Mouse (Mus musculus) cerebellum, postnatal 14 days (tissue): ENCODE measurements around the gene Pef1.

Experiments
- DNase-seq, 2 experiments: peaks; one replicate each; pipeline ENCODE4 v3.0.0; 2021; ENCODE audit warnings: mixed read lengths in 2 of 2

The Pef1 gene

GRCm38 (mm10) chr4:130140992-130141402, 38.6 kb downstream of the Pef1 start:
- DNase-seq, result peak; percentile 43 to 69

DNA sequence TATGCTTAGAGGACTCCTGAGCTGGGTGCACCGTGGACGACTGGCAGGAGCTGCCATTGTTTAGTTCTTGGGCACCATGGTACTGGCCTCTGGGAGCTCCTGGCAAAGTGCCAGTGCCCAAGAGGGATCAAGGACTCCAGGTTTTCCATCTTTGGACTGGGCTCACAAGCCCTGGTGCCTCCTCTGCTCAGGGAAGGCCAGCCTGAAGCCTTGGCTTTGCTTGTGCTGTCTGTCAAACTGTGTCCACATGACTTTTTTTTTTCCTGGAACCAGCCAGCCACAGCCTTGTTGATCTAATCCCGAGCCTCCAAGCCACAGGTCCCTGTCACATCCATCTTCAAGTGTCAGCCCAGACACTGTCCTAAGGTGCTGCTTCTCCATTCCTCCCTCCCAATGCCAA, 39.4 kb downstream of the Pef1 start:
- peak; percentile 18 to 42 for DNase-seq

- no peak for DNase-seq
Measured at GRCm38 (mm10) chr4:130148405-130148804, 46.0 kb downstream of the Pef1 start.

- no peak for DNase-seq
Measured at GRCm38 (mm10) chr4:130154250-130154649, 51.9 kb downstream of the Pef1 start.

GRCm38 (mm10) chr4:130156812-130157371, 54.5 kb downstream of the Pef1 start:
- DNase-seq, result no peak

- DNase-seq, result no peak
Measured at GRCm38 (mm10) chr4:130161349-130161748, 59.0 kb downstream of the Pef1 start.

GRCm38 (mm10) chr4:130163391-130163861, 61.1 kb downstream of the Pef1 start:
- no peak for DNase-seq

- no peak for DNase-seq
Measured at GRCm38 (mm10) chr4:130164121-130164520, 61.8 kb downstream of the Pef1 start.

DNA sequence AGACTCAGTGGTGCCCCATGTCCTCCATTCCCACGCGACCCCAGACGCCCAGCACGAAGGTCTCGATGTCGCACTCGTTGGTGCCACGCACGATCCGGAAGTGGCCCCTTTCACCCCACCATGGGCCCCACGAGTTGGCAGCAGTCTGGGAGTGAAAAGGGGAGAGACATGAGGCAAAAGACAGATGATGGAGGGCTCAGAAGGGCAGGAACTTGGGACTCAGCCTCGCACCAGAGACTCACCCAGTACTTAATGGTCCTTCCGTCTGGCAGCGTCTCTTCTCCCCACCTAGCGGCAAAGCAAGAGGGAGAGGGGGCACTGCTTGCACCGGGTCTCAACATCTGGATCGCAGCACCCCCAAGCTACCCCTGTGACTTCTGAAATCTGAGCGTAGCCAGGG, 63.7 kb downstream of the Pef1 start:
- no peak for DNase-seq

- DNase-seq, result no peak
Measured at GRCm38 (mm10) chr4:130166592-130166991, 64.2 kb downstream of the Pef1 start.

DNA sequence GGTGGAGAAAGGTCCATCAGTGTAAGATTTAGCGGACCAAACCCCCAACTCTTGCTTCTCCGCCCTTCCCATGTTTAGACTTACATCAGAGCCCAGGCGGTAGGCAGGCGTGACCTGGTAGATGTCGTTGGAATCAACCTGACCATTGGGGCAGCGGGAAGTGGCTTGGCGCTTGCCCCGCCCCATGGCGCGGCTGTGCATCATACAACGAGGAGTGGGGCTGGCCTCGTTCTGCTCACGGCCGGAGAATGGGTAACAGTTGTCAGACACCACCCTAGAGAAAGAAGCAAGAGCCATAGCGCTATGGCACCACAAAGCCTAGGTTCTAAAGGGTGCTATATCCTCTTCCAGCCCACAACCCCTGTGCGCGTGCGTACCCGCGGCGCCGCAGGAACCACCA, 65.0 kb downstream of the Pef1 start:
- DNase-seq, result no peak

GRCm38 (mm10) chr4:130167814-130168213, 65.5 kb downstream of the Pef1 start:
- DNase-seq, result no peak

GRCm38 (mm10) chr4:130168280-130169183, 66.2 kb downstream of the Pef1 start:
- DNase-seq, result peak in 1 of 2 experiments; percentile 60

DNA sequence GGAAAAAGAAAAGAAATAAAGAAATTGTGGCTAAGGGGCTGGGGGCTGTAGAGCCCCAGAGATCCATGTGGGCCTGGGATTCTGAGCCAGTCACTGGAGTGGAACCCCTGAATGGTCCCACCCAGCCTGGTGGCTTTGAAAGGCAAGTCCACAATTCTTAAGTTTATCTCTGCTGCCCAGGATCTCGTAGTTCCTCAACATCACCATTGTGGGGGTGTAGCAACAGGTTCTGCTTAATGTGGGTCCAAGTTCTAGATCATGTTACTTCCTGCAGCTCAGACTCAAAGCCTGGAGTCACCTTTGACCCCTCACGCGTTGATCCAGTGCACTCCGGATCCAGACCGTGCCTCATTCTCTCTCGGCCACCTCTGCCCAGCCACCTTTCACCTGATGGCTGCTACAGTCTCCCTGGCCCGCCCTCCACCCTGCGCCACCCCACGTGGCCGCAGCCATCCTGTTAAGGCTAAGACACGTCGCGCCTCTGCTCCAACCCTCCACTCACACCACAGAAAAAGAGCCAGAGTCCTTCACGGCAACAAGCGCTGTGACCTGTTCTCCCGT, 67.1 kb downstream of the Pef1 start:
- no peak for DNase-seq

- no peak for DNase-seq
Measured at GRCm38 (mm10) chr4:130170362-130170761, 68.0 kb downstream of the Pef1 start.

DNA sequence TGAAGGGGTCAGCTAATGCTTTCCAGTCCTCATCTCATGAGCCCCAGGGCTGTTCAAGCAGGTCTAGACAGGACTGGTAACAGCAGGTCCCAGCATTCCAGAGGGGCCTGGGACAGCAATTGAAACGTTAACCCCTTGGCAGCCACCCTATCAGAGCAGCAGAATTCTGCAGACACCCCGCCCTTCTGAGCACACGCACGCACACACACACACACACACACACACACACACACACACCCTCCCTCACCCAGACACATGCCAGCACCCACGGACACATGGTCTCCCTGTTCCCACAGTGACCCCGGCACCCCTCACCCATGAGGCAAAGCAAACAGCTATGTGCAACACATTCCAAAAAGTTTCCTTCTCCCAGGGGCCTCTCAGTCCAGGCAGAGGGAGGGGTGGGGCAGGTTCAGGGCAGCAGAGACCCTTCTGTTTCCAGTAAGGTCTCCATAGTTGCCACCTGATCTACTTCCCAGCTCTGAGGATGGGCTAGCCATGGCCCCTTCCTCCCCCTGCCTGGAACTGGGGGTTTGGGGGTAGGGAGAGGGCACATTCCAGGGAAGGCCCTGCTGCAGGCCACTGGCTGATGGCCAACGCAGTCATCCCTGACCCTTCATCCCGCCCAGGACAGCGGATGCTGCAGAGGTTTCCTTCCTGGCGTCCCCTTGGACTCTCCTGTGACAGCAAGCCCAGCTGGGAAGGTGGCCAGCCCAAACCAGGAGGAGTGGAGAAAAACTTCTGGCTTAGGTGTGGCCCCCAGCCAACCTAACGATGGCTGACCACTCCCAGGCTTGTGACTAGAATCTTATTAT, 69.8 kb downstream of the Pef1 start:
- DNase-seq, result no peak

- DNase-seq, result no peak
Measured at GRCm38 (mm10) chr4:130173060-130173822, 70.9 kb downstream of the Pef1 start.

DNA sequence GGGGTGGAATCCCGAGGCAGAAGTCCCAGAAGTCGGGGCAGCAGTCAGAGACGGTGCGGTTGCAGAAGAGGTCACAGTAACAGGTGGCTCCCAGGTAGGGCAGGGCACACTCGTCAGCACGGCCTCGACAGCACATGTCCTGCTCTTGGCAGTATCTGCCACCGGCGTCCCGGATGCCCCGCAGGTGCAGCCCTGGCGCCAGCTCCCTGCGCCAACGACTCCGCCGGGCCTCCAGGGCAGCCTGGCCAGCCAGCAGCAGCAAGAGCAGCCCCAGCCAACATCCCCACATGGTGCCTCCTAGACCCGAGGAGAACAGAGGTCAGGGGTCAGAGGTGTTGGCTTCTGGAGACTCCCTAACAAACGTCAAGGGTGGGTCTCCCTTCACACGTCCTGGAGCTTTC, 71.6 kb downstream of the Pef1 start:
- DNase-seq, result peak; percentile 60 to 62

DNA sequence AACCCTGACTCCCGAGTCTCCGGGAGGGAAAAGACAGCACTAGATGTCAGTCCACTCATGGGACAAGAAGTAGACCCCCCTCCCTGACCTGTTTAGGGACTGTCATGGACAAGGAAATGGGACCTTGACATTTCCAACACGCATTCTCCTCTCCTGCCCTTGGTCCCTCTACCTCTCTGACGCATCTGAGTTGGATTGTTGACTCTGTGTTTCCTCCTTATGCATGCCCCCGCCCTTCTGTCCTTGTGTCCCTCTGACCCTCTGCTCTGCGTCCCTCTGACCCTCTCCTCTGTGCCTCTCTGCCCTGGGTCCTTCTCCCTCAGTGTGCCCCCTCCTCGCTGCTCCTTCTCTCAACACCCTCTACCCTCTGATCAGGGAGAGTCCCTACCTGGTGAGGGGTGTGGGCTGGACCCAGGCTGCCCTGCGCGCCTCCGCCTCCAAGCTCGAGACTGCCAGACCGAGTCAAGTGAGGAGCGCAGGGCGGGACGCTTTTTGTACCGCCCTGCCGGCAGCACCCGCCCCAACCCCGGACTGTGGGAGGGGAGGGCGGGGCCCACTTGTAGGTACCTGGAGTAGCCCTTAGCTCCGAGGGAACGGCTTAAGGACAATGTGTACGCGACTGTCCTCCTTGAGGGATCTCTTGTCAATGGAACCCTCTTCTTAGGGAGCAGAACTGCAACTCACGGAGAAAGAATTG, 72.1 kb downstream of the Pef1 start:
- no peak for DNase-seq

DNA sequence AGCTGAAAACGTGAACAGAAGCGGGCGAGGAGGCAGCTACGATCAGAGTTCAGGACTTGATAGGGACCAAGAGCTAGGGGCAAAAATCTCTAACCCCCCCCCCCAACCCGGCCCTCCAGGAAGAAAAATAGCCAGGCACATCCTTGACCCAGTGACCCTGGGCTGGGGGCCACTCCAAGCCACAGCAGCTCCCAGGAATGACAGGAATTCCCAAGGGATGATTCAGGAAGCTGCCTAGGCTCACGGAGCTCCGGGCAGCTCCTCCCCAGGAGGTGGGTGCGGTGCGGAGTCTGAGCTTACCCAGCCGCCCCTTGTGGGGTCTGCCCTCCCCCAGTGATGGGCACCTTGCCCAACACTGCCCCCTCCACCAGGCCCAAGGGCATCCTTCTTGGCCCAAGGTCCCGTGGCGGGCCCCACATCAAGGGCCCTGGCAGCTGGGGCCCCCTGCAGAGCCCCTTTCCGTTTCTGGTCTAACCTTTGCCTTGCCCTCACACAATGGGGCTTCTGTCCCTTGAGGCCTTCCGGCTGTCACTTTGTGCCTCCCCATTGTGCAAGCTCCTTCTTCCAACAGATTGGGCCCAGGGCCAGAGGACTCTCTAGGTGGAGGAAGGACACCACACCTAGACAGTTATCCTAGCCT, 72.8 kb downstream of the Pef1 start, which contains the start of gene Tinagl1:
Gene Tinagl1 (minus strand): TSS at position 51 of the 640 bp plus-strand sequence.
- peak in 1 of 2 experiments; percentile 34 for DNase-seq
